ENCODE assay signal across 8 mouse cellular contexts in genomic region chr14:31130236-31131220, GRCm38 (mm10). TPM values are rescaled to one million over a fixed set of nuclear protein-coding genes. Genes with fewer than 3 reads are reported as not detected.
DNase-seq lines count a peak whose midpoint lies in the region; ATAC-seq and TF ChIP-seq lines count a peak whose summit lies in the region.

TSS of gene Nt5dc2 (plus strand) at chr14:31131053.

- peaks cover 29% of the 10 kb centered on the region for H3K79me2 ChIP-seq in MEL (ENCODE audit: control insufficient read depth, insufficient read depth, low read length, poor library complexity)

- no peak for TF ChIP-seq RAD21 in MEL (IDR thresholded peaks at IDR 0.05; ENCODE audit: low read depth, low read length)

- H3K27ac ChIP-seq in MEL (ENCODE audit: control insufficient read depth, low read depth, low read length): peak within 1 kb of the TSS; percentile 58
- peak within 1 kb of the TSS; percentile 69 for H3K27ac ChIP-seq in forebrain, postnatal 0 days (ENCODE audit: low read depth, low read length)

- H3K9ac ChIP-seq in MEL (ENCODE audit: control insufficient read depth, low read depth, low read length, poor library complexity, severe bottlenecking): peak within 1 kb of the TSS; percentile 79
- H3K9ac ChIP-seq in forebrain, postnatal 0 days: peak within 1 kb of the TSS; percentile 68

- no peak for TF ChIP-seq EP300 in MEL (IDR thresholded peaks at IDR 0.05; ENCODE audit: low read depth in 1 of 2, low read length in 2 of 2)

- DNase-seq in MEL (ENCODE audit: low read depth, low spot score): peak; percentile 87
- peak; percentile 62 for DNase-seq in c-Kit-positive CD71-positive TER-119-negative erythroid progenitor cells, embryonic 14.5 days (ENCODE audit: low read depth)
- peak; percentile 88 for DNase-seq in forebrain, postnatal 0 days
- DNase-seq in layer of hippocampus, postnatal 36 days: peak; percentile 66 to 72
- peak; percentile 33 to 59 for DNase-seq in right cerebral cortex, adult 2 months (ENCODE audit: low spot score in 2 of 2)
- peak; percentile 81 for DNase-seq in urinary bladder, postnatal 25 days (ENCODE audit: low spot score)

- TF ChIP-seq CTCF in MEL (IDR thresholded peaks at IDR 0.05 in 2 of 3, conservative IDR thresholded peaks at IDR 0.05 in 1 of 3; ENCODE audit: control insufficient read depth in 1 of 3, insufficient read depth in 1 of 3, low read depth in 2 of 3, low read length in 3 of 3, poor library complexity in 1 of 3, severe bottlenecking in 1 of 3): peak in 2 of 3 experiments; percentile 28 to 41; a peak in 4 of 6 replicates
- TF ChIP-seq CTCF in forebrain, postnatal 0 days (IDR thresholded peaks at IDR 0.05; ENCODE audit: low read depth): peak; percentile 46

- peak in 1 of 2 experiments; percentile 71; a peak in 3 of 4 replicates for TF ChIP-seq POLR2A in MEL (IDR thresholded peaks at IDR 0.05; ENCODE audit: control insufficient read depth in 1 of 2, insufficient read depth in 1 of 2, low read depth in 1 of 2, low read length in 2 of 2, poor library complexity in 1 of 2)

- H3K36me3 ChIP-seq in MEL (ENCODE audit: control insufficient read depth in 1 of 2, insufficient read depth in 2 of 2, low read length in 2 of 2): peaks cover 0 to 10% of the 10 kb centered on the region in 2 experiments; a peak in 3 of 4 replicates
- no peaks in the 10 kb centered on the region for H3K36me3 ChIP-seq in forebrain, postnatal 0 days (ENCODE audit: insufficient read depth)

- peak within 1 kb of the TSS; percentile 65 for H3K4me2 ChIP-seq in forebrain, postnatal 0 days (ENCODE audit: low read depth)

- no peaks in the 10 kb centered on the region for H3K9me3 ChIP-seq in MEL (replicated peaks; ENCODE audit: insufficient read depth, low read length)
- no peaks in the 10 kb centered on the region for H3K9me3 ChIP-seq in forebrain, postnatal 0 days (ENCODE audit: low read length)

- peaks cover 3 to 35% of the 10 kb centered on the region in 2 experiments for H3K4me1 ChIP-seq in MEL (ENCODE audit: control insufficient read depth in 1 of 2, insufficient read depth in 2 of 2, low read length in 2 of 2)
- H3K4me1 ChIP-seq in forebrain, postnatal 0 days (ENCODE audit: insufficient read depth): peaks cover 24% of the 10 kb centered on the region

- H3K27me3 ChIP-seq in MEL (ENCODE audit: control insufficient read depth in 1 of 2, insufficient read depth in 2 of 2, low read length in 2 of 2): no peaks in the 10 kb centered on the region
- no peaks in the 10 kb centered on the region for H3K27me3 ChIP-seq in forebrain, postnatal 0 days (ENCODE audit: insufficient read depth, low read length)

- H3K4me3 ChIP-seq in MEL (ENCODE audit: control insufficient read depth in 1 of 2, insufficient read depth in 1 of 2, low read depth in 2 of 2, low read length in 2 of 2): peak within 1 kb of the TSS; percentile 69 to 95
- peak within 1 kb of the TSS; percentile 54 for H3K4me3 ChIP-seq in forebrain, postnatal 0 days (ENCODE audit: low read depth, low read length)

- 6% methylated on average over 59 of the region's 63 CpGs for WGBS in forebrain, postnatal 0 days

- ATAC-seq in forebrain, postnatal 0 days: peak; percentile 51
- ATAC-seq in hematopoietic stem cell, adult 5-6 weeks (replicated peaks in 1 of 2; ENCODE audit: insufficient read depth in 1 of 2, low FRiP score in 2 of 2, low TSS enrichment in 1 of 2, low read depth in 1 of 2, poor library complexity in 2 of 2, severe bottlenecking in 2 of 2): peak; percentile 40 to 51
- ATAC-seq in megakaryocyte, adult 5-6 weeks (ENCODE audit: poor library complexity, severe bottlenecking): peak; percentile 71

TF ChIP-seq in MEL, 35 proteins besides CTCF, POLR2A, EP300 and RAD21:
- TF ChIP-seq MAFK (IDR thresholded peaks at IDR 0.05; ENCODE audit: borderline replicate concordance, low read depth, low read length) (peak; percentile 70), TCF12 (IDR thresholded peaks at IDR 0.05; ENCODE audit: low read depth, low read length) (peak; percentile 9), GATA1 (IDR thresholded peaks at IDR 0.05; ENCODE audit: low read depth, low read length) (no peak), GABPA (IDR thresholded peaks at IDR 0.05; ENCODE audit: low read depth, low read length) (no peak), HCFC1 (IDR thresholded peaks at IDR 0.05; ENCODE audit: low read depth, low read length) (0 out of 2 replicates have a peak, but pooled peaks have one; percentile 30), NELFE (IDR thresholded peaks at IDR 0.05; ENCODE audit: low read depth, low read length) (peak; percentile 52), TBP (IDR thresholded peaks at IDR 0.05; ENCODE audit: low read depth, low read length) (0 out of 2 replicates have a peak, but pooled peaks have one; percentile 10), MXI1 (IDR thresholded peaks at IDR 0.05; ENCODE audit: low read depth, low read length) (peak; percentile 52), NRF1 (IDR thresholded peaks at IDR 0.05; ENCODE audit: insufficient read depth, low read depth, low read length, poor library complexity, severe bottlenecking) (peak; percentile 22; the same call in 1 of the 2 replicates), CHD1 (IDR thresholded peaks at IDR 0.05; ENCODE audit: low read depth, low read length) (peak; percentile 52; the same call in 1 of the 2 replicates), ZC3H11A (IDR thresholded peaks at IDR 0.05; ENCODE audit: low read depth, low read length) (no peak), E2F4 (IDR thresholded peaks at IDR 0.05; ENCODE audit: borderline replicate concordance, low read depth, low read length) (no peak)

RNA-seq across cellular contexts. Expression of gene Nt5dc2, which starts in this region (rescaled TPM):
- total RNA-seq in MEL (2012; rRNA removed): 168 and 172 TPM in 2 replicates
- polyA plus RNA-seq in MEL (2012; ENCODE audit: insufficient read depth in 1 of 2, insufficient read length in 2 of 2, low read depth in 1 of 2, low replicate concordance in 2 of 2, missing spikeins in 1 of 2): 100 to 1,000 TPM; 291 to 349 TPM
- 65.8 and 80.3 TPM in 2 replicates for total RNA-seq in forebrain, postnatal 0 days (2014; rRNA removed)
- 104 and 107 TPM in 2 replicates for polyA plus RNA-seq in forebrain, postnatal 0 days (2015; fragmentation: Nextera tagmentation; extraction: Ambion mirVana)
- total RNA-seq in hematopoietic stem cell, adult 5-6 weeks (2017): 54.5 and 57.9 TPM in 2 replicates
- total RNA-seq in layer of hippocampus, postnatal 36 days (2021): 10 to 100 TPM; 12.4 to 13.6 TPM
- total RNA-seq in megakaryocyte, adult 5-6 weeks (2015): 20.6 and 21.0 TPM in 2 replicates
- 24.1 and 29.0 TPM in 2 replicates for total RNA-seq in megakaryocyte, adult 5-6 weeks (2017)

Comparison
In these comparisons a context has a peak if more than half of its experiments do, and no peak if none do; other contexts are left out.
1. Peak in every context shown above with its lines: DNase-seq, ATAC-seq, H3K4me3 ChIP-seq and H3K27ac ChIP-seq.